Mouse (Mus musculus) erythroblast, embryonic 14.5 days (primary cell): ENCODE results near the gene Pigv.

Experiments used
- GATA1 ChIP-seq: IDR thresholded peaks from 2 replicates; pipeline ENCODE4 v1.6.1; 2012; ENCODE audit warnings: low read length, inconsistent platforms, mixed read lengths
- TAL1 ChIP-seq: IDR thresholded peaks from 3 replicates; pipeline ENCODE4 v1.6.1; 2012; ENCODE audit warnings: low read length, inconsistent platforms, mixed read lengths

GRCm38 (mm10) chr4:133709395-133709794 lies 36.9 kb upstream of the Pigv start:
- TF ChIP-seq GATA1 (no peak), TAL1 (no peak)
